Mouse (Mus musculus) MEL (cell line): Measurements from ENCODE around the gene Desi1. TPM values are rescaled to one million over a fixed set of nuclear protein-coding genes. Genes with fewer than 3 reads are reported as not detected.
"Not testable (repeated sequence)": the region's sequence is repeated elsewhere in the genome, so short reads cannot be mapped to it uniquely, and the experiment has no call there.

Experiments
- DNase-seq: peaks from one replicate; pipeline ENCODE4 v3.0.0; 2011; ENCODE audit warnings: low read depth, low spot score
- H3K27ac ChIP-seq: 2 replicates; pipeline ENCODE4 v1.5.1; 2012; ENCODE audit warnings: low read depth, mild to moderate bottlenecking, control low read depth, low read length, moderate library complexity; ENCODE audit not compliant: control insufficient read depth
- H3K27me3 ChIP-seq, 2 experiments: fragments of 150-350 bp in 1 of 2; sonication (generic) in 1 of 2; 2 replicates each; pipeline ENCODE4 v1.6.1; 2012; ENCODE audit warnings: low read length in 2 of 2, mild to moderate bottlenecking in 2 of 2, improper control_type of control experiment in 1 of 2, moderate library complexity in 1 of 2; ENCODE audit not compliant: insufficient read depth in 2 of 2, control insufficient read depth in 1 of 2
- H3K36me3 ChIP-seq, 2 experiments: 2 replicates each; pipeline ENCODE4 v1.6.1; 2012 to 2014; ENCODE audit warnings: low read length in 2 of 2, improper control_type of control experiment in 1 of 2, inconsistent platforms in 1 of 2, mild to moderate bottlenecking in 1 of 2; ENCODE audit not compliant: insufficient read depth in 2 of 2, control insufficient read depth in 1 of 2
- H3K4me1 ChIP-seq, 2 experiments: fragments of 150-350 bp in 1 of 2; sonication (generic) in 1 of 2; 2 replicates each; pipeline ENCODE4 v1.6.1; 2012; ENCODE audit warnings: low read length in 2 of 2, improper control_type of control experiment in 1 of 2, mild to moderate bottlenecking in 1 of 2; ENCODE audit not compliant: insufficient read depth in 2 of 2, control insufficient read depth in 1 of 2
- H3K4me3 ChIP-seq, 2 experiments: fragments of 150-350 bp in 1 of 2; sonication (generic) in 1 of 2; 2 replicates each; pipeline ENCODE4 v1.5.1; 2012; ENCODE audit warnings: low read depth in 2 of 2, low read length in 2 of 2, mild to moderate bottlenecking in 2 of 2, moderate library complexity in 2 of 2, control low read depth in 1 of 2, improper control_type of control experiment in 1 of 2; ENCODE audit not compliant: control insufficient read depth in 1 of 2, insufficient read depth in 1 of 2
- H3K79me2 ChIP-seq: 2 replicates; pipeline ENCODE4 v1.6.1; 2012; ENCODE audit warnings: mild to moderate bottlenecking, low read length, moderate library complexity; ENCODE audit not compliant: control insufficient read depth, poor library complexity, insufficient read depth
- H3K9ac ChIP-seq: 2 replicates; pipeline ENCODE4 v1.6.1; 2012; ENCODE audit warnings: low read depth, mild to moderate bottlenecking, control low read depth, low read length, moderate library complexity; ENCODE audit not compliant: control insufficient read depth, poor library complexity, severe bottlenecking
- H3K9me3 ChIP-seq: fragments of 150-350 bp; sonication (generic); replicated peaks from 2 replicates; pipeline ENCODE4 v1.6.1; 2012; ENCODE audit warnings: mild to moderate bottlenecking, low read length, improper control_type of control experiment, moderate library complexity; ENCODE audit not compliant: insufficient read depth
- EP300 ChIP-seq, 2 experiments: IDR thresholded peaks; 2 replicates each; pipeline ENCODE4 v1.6.1; 2011; ENCODE audit warnings: improper control_type of control experiment in 2 of 2, low read length in 2 of 2, low read depth in 1 of 2, mild to moderate bottlenecking in 1 of 2
- GATA1 ChIP-seq: IDR thresholded peaks from 2 replicates; pipeline ENCODE4 v1.6.1; 2011; ENCODE audit warnings: low read depth, low read length, improper control_type of control experiment
- MAX ChIP-seq: IDR thresholded peaks from 2 replicates; pipeline ENCODE4 v1.6.1; 2011; ENCODE audit warnings: low read length, improper control_type of control experiment
- MXI1 ChIP-seq: IDR thresholded peaks from 2 replicates; pipeline ENCODE4 v1.6.1; 2011; ENCODE audit warnings: mild to moderate bottlenecking, low read depth, low read length, improper control_type of control experiment
- MYB ChIP-seq: IDR thresholded peaks from 2 replicates; pipeline ENCODE4 v1.6.1; 2011; ENCODE audit warnings: mild to moderate bottlenecking, low read depth, low read length, improper control_type of control experiment
- MYC ChIP-seq: IDR thresholded peaks from 2 replicates; pipeline ENCODE4 v1.6.1; 2011; ENCODE audit warnings: low read depth, mild to moderate bottlenecking, low read length, improper control_type of control experiment, moderate library complexity
- POLR2A ChIP-seq, 2 experiments: IDR thresholded peaks; 2 replicates each; pipeline ENCODE4 v1.6.1; 2011 to 2012; ENCODE audit warnings: low read length in 2 of 2, mild to moderate bottlenecking in 2 of 2, control low read depth in 1 of 2, improper control_type of control experiment in 1 of 2, low read depth in 1 of 2, moderate library complexity in 1 of 2; ENCODE audit not compliant: control insufficient read depth in 1 of 2, insufficient read depth in 1 of 2, poor library complexity in 1 of 2
- POLR2AphosphoS5 ChIP-seq: IDR thresholded peaks from 2 replicates; pipeline ENCODE4 v1.6.1; 2012; ENCODE audit warnings: low read depth, borderline replicate concordance, mild to moderate bottlenecking, inconsistent platforms, low read length, moderate library complexity, mixed read lengths
- RAD21 ChIP-seq: IDR thresholded peaks from 2 replicates; pipeline ENCODE4 v1.6.1; 2011; ENCODE audit warnings: mild to moderate bottlenecking, low read depth, low read length, improper control_type of control experiment
- SIN3A ChIP-seq: IDR thresholded peaks from 2 replicates; pipeline ENCODE4 v1.6.1; 2012; ENCODE audit warnings: low read length, improper control_type of control experiment, inconsistent platforms
- TCF12 ChIP-seq: IDR thresholded peaks from 2 replicates; pipeline ENCODE4 v1.6.1; 2014; ENCODE audit warnings: low read depth, mild to moderate bottlenecking, inconsistent platforms, low read length, improper control_type of control experiment, moderate library complexity
- polyA plus RNA-seq, 2 experiments: library from polyadenylated mRNA; stranded (reverse) in 1 of 2; unstranded in 1 of 2; fragments of >175 nt in 1 of 2; fragments of >200 nt in 1 of 2; gene quantifications; 2 replicates each; pipeline versions ENCODE4 v1.2.1 to v1.2.4; 2012; ENCODE audit warnings: low replicate concordance in 2 of 2, low read depth in 1 of 2; ENCODE audit not compliant: insufficient read length in 2 of 2, insufficient read depth in 1 of 2, missing spikeins in 1 of 2
- total RNA-seq: library from RNA; depleted of rRNA; stranded (reverse); fragments of 300-350 nt; gene quantifications from 2 replicates; pipeline ENCODE4 v1.2.3, GENCODE M21; 2012

The Desi1 gene
- total and polyA plus RNA-seq, 3 experiments: 26.3 to 116 TPM; not detected in 1

- not testable (repeated sequence) for DNase-seq
These were observed 58.5 kb downstream of the Desi1 start for GRCm38 (mm10) chr15:81975156-81975555.

GRCm38 (mm10) chr15:81970498-81970897 lies 63.2 kb downstream of the Desi1 start:
- H3K27me3 ChIP-seq, DNase-seq, H3K4me1 ChIP-seq, H3K4me3 ChIP-seq, H3K9me3 ChIP-seq, H3K36me3 ChIP-seq, H3K79me2 ChIP-seq, H3K27ac ChIP-seq, H3K9ac ChIP-seq: not testable (repeated sequence)

More at GRCm38 (mm10) chr15:81975156-81975555, 58.5 kb downstream of the Desi1 start:
- not testable (repeated sequence) for H3K27me3 ChIP-seq, H3K36me3 ChIP-seq, H3K9me3 ChIP-seq, H3K79me2 ChIP-seq, H3K4me1 ChIP-seq, H3K27ac ChIP-seq, H3K9ac ChIP-seq, H3K4me3 ChIP-seq

GRCm38 (mm10) chr15:81969635-81970034 lies 64.0 kb downstream of the Desi1 start:
- not testable (repeated sequence) for H3K4me1 ChIP-seq, H3K79me2 ChIP-seq, H3K9me3 ChIP-seq, H3K36me3 ChIP-seq, H3K27ac ChIP-seq, DNase-seq, H3K27me3 ChIP-seq, H3K9ac ChIP-seq
- 0 out of 4 replicates have a peak overlapping the region, but pooled peaks of 1 of the 2 experiments have one; percentile 32 for H3K4me3 ChIP-seq

GRCm38 (mm10) chr15:81969173-81969572 lies 64.5 kb downstream of the Desi1 start:
- no peak for TF ChIP-seq RAD21
- peak; percentile 67 for TF ChIP-seq MXI1
- 0 out of 2 replicates have a peak, but pooled peaks have one; percentile 10 for TF ChIP-seq TCF12
- 0 out of 2 replicates have a peak, but pooled peaks have one; percentile 12 for TF ChIP-seq GATA1
- TF ChIP-seq MYB: no peak
- 0 out of 2 replicates have a peak, but pooled peaks have one; percentile 34 for TF ChIP-seq MYC
- 0 out of 4 replicates have a peak, but pooled peaks of 1 of the 2 experiments have one; percentile 34 for TF ChIP-seq POLR2A (IDR thresholded peaks at IDR 0.05; ENCODE audit: control insufficient read depth in 1 of 2, insufficient read depth in 1 of 2, low read depth in 1 of 2, low read length in 2 of 2, poor library complexity in 1 of 2)
- TF ChIP-seq MAX: peak; percentile 61; the same call in 1 of the 2 replicates
- no peak for TF ChIP-seq POLR2AphosphoS5
- peak; percentile 55 for TF ChIP-seq SIN3A
- TF ChIP-seq EP300 (IDR thresholded peaks at IDR 0.05; ENCODE audit: low read depth in 1 of 2, low read length in 2 of 2): peak in 1 of 2 experiments; percentile 20; a peak in 1 of 4 replicates
- Histone ChIP-seq H3K27me3 (no peaks in the 10 kb centered on the region), H3K36me3 (peaks cover 0 to 5% of the 10 kb centered on the region in 2 experiments; a peak in 1 of 4 replicates), H3K9ac (peak overlapping the region; percentile 33; the same call in 1 of the 2 replicates), H3K4me1 (peaks cover 0 to 6% of the 10 kb centered on the region in 2 experiments; a peak in 3 of 4 replicates), H3K27ac (no peak overlapping the region), H3K4me3 (peak overlapping the region; percentile 32 to 38; a peak in 3 of 4 replicates), H3K9me3 (no peaks in the 10 kb centered on the region), H3K79me2 (no peaks in the 10 kb centered on the region)
- DNase-seq: peak; percentile 85
